Mouse (Mus musculus): ENCODE measurements around the gene Fras1. TPM values are rescaled to one million over a fixed set of nuclear protein-coding genes. Genes with fewer than 3 reads are reported as not detected.

The Fras1 gene
- polyA plus RNA-seq, 1 experiment from 2014 or later, result 19.8 TPM

DNA sequence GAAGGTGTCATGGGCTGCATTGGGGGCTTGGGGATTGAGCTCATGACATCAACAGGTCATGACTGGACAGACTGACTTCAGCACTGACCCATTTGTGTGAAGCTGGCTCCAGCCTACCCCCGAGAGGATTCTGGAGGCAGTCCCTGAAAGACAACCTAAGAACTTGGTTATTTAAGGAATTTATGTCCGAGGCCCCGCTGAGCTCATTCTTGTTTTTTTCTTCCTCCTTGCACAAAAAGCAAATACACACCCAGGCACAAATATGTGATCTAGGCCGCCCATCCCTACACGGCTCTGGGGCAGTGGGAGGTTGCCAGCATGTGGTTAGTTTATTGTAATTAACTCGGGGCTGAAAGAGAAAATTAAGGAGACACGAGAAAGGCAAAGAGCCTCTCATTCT is 428.4 kb downstream of the Fras1 start:
- WGBS, result 17% methylated on average over 7 of the region's 7 CpGs
- no peak for ATAC-seq (ENCODE audit: insufficient number of reproducible peaks, insufficient read depth, low FRiP score, low TSS enrichment, low read depth)
- Histone ChIP-seq H3K4me2 (no peak overlapping the region), H3K9ac (no peak overlapping the region), H3K36me3 (no peaks in the 10 kb centered on the region), H3K4me1 (peaks cover 21% of the 10 kb centered on the region), H3K27ac (peak overlapping the region; percentile 28; the same call in 1 of the 2 replicates), H3K9me3 (no peaks in the 10 kb centered on the region), H3K4me3 (no peak overlapping the region), H3K27me3 (no peaks in the 10 kb centered on the region)

DNA sequence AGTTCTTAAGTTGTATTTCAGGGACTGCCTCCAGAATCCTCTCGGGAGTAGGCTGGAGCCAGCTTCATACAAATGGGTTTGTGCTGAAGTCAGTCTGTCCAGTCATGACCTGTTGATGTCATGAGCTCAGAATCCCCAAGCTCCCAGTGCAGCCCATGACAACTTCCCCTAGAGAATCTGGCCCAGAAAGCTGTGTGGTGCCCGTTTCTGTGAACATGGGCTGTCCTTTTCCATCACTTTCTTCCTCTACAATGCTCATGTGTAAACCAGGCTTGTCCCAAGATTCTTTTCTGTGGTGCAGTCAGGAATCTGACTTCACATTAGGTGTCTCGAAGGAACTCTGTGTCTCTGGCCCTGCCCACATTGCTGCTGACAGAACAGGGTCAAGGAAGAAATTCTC is 429.3 kb downstream of the Fras1 start:
- peaks cover 21% of the 10 kb centered on the region for H3K4me1 ChIP-seq
- H3K9me3 ChIP-seq, result no peaks in the 10 kb centered on the region
- no peak overlapping the region for H3K9ac ChIP-seq
- H3K27ac ChIP-seq, result no peak overlapping the region
- no peak overlapping the region for H3K4me3 ChIP-seq
- no peaks in the 10 kb centered on the region for H3K36me3 ChIP-seq
- H3K27me3 ChIP-seq, result no peaks in the 10 kb centered on the region
- ATAC-seq (ENCODE audit: insufficient number of reproducible peaks, insufficient read depth, low FRiP score, low TSS enrichment, low read depth), result no peak
- no peak overlapping the region for H3K4me2 ChIP-seq
- WGBS, result 50% methylated on average over 3 of the region's 3 CpGs

DNA sequence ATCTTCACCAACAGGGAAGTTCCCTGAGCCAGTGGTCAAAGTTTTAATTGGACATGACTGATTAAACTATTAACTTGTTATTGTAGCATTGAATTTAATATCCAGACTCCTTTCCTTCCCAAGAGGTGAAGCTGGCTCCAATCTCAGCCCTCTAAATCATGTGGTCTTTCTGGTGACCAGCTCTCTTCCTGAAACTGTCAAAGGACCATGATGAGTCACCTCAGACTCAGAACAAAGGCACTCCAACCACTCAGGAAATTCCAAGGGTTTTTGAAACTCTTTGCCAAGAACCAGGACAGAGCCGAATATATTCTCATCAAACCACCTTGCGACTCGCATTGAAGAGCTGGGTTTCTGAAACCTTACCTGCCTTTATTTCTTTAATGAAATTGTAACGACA is 430.5 kb downstream of the Fras1 start:
- Histone ChIP-seq H3K9ac (no peak overlapping the region), H3K4me2 (no peak overlapping the region), H3K36me3 (no peaks in the 10 kb centered on the region), H3K9me3 (no peaks in the 10 kb centered on the region), H3K27ac (no peak overlapping the region), H3K4me3 (no peak overlapping the region), H3K4me1 (peaks cover 21% of the 10 kb centered on the region), H3K27me3 (no peaks in the 10 kb centered on the region)
- no peak for ATAC-seq (ENCODE audit: insufficient number of reproducible peaks, insufficient read depth, low FRiP score, low TSS enrichment, low read depth)
- 70% methylated on average over 4 of the region's 4 CpGs for WGBS

DNA sequence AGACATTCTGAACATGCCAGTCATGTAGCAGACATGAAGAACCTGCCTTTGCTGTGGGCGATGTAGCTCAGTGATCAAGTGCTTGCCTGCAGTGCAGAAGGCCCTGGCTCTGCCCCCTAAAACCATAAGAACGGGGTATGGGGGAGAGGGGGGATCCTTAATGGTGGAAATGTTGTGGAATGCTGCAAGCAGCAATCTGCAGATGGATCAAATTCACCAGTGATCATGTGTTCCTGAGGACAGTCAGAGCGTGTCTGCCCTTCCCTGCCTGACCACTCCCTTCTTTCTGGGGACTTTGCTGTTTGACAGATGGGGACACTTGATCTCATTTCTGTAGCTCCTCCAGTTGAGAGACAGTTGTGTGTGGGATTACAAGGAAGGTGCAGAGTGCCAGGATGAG is 431.1 kb downstream of the Fras1 start:
- no peak overlapping the region for H3K4me2 ChIP-seq
- H3K4me3 ChIP-seq, result no peak overlapping the region
- no peaks in the 10 kb centered on the region for H3K27me3 ChIP-seq
- no peak for ATAC-seq (ENCODE audit: insufficient number of reproducible peaks, insufficient read depth, low FRiP score, low TSS enrichment, low read depth)
- H3K9me3 ChIP-seq, result no peaks in the 10 kb centered on the region
- no peaks in the 10 kb centered on the region for H3K36me3 ChIP-seq
- WGBS, result 50% methylated on average over 3 of the region's 3 CpGs
- H3K4me1 ChIP-seq, result peaks cover 21% of the 10 kb centered on the region
- H3K27ac ChIP-seq, result no peak overlapping the region
- no peak overlapping the region for H3K9ac ChIP-seq

DNA sequence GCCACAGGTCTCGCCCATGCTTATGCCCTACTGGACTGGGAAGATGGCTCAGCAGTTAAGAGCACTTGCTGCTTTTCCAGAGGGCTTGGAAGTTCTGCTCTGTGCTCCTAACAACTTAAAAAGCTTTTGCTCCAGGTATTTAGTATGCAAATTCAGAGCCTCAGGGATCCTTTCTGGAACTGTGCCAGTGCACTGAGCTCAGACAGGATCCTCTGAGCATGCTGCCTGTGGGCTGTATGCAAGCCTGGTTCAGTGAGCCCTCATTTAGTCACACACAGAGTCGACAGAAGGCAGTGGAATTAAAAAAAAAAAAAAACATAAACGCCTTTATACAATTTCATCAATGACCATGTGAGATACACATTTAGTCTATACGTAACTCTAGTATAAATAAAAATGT is 436.9 kb downstream of the Fras1 start:
- Histone ChIP-seq H3K4me1 (no peaks in the 10 kb centered on the region), H3K9me3 (no peaks in the 10 kb centered on the region), H3K9ac (no peak overlapping the region), H3K4me2 (no peak overlapping the region), H3K36me3 (no peaks in the 10 kb centered on the region), H3K27ac (no peak overlapping the region), H3K27me3 (no peaks in the 10 kb centered on the region), H3K4me3 (no peak overlapping the region)
- WGBS, result 60% methylated on average over 4 of the region's 4 CpGs
- no peak for ATAC-seq (ENCODE audit: insufficient number of reproducible peaks, insufficient read depth, low FRiP score, low TSS enrichment, low read depth)

DNA sequence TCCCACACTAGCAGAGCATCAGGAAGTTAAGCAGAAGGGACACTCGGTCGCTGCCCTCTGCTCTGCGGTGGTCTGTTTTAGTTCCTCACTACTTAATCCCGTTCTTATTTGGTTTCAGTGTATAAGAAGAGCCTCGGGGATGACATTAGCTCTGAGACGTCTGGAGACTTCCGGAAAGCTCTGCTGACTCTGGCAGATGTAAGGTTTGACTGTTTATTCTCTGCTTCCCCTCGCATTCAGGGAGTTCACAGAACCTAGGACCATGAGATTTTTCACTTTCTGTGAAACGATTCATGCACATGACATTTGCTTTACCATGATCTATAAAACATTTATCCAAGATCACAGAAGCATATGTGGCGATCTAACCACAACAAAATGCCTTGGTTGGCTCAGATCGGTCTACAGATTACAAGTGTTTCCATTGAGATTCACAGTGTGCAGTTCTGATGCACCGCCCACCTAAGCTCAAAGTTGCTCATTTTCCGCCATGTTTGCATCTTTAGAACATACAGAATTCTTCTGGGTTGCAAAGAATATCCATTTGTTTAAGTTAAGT is 451.1 kb downstream of the Fras1 start:
- Histone ChIP-seq H3K4me1 (no peaks in the 10 kb centered on the region), H3K36me3 (no peaks in the 10 kb centered on the region), H3K9ac (no peak overlapping the region), H3K27me3 (no peaks in the 10 kb centered on the region; the same call in 1 of the 2 replicates), H3K9me3 (no peaks in the 10 kb centered on the region), H3K4me3 (no peak overlapping the region), H3K27ac (no peak overlapping the region), H3K4me2 (no peak overlapping the region)
- ATAC-seq (ENCODE audit: insufficient number of reproducible peaks, insufficient read depth, low FRiP score, low TSS enrichment, low read depth), result no peak
- WGBS, result 79% methylated on average over 13 of the region's 13 CpGs

DNA sequence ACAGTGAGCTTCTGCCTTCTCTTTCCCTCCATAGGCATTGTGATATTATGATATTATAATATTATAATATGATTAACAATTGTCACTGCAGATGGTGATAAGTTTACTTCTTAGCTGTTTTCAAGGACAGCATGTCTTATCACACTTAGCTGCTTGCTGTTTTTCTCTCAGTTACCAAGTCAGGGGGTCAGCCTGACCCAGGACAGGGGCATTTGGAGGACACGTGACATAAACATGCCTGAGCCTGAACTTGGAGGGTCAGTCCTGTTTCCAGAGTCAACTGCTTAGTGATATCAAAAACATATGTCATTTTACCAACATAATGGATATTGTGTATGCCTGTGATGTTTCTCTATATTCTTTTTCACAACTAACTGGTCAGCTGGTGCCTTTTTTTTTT is 453.4 kb downstream of the Fras1 start:
- no peaks in the 10 kb centered on the region for H3K36me3 ChIP-seq

More for the DNA sequence above, 453.4 kb downstream of the Fras1 start:
- no peak for ATAC-seq (ENCODE audit: insufficient number of reproducible peaks, insufficient read depth, low FRiP score, low TSS enrichment, low read depth)
- H3K4me3 ChIP-seq, result no peak overlapping the region
- no peaks in the 10 kb centered on the region for H3K4me1 ChIP-seq
- no peaks in the 10 kb centered on the region; the same call in 1 of the 2 replicates for H3K27me3 ChIP-seq
- no peak overlapping the region for H3K4me2 ChIP-seq
- 44% methylated on average over 1 of the region's 1 CpGs for WGBS
- H3K27ac ChIP-seq, result no peak overlapping the region
- H3K9me3 ChIP-seq, result no peaks in the 10 kb centered on the region
- H3K9ac ChIP-seq, result no peak overlapping the region

Other genes starting within 250 kb of the Fras1 start
- gene Cnot6l, start 209.8 kb upstream of the Fras1 start, polyA plus RNA-seq (2015; fragmentation: Nextera tagmentation; extraction: Ambion mirVana), result 20.4 and 24.5 TPM in 2 replicates
- gene Mrpl1, start 164.5 kb upstream of the Fras1 start, polyA plus RNA-seq (2015; fragmentation: Nextera tagmentation; extraction: Ambion mirVana), result 19.5 and 21.5 TPM in 2 replicates